Mouse (Mus musculus): Measurements from ENCODE around the gene Gm45837. TPM values are rescaled to one million over a fixed set of nuclear protein-coding genes. Genes with fewer than 3 reads are reported as not detected.

Gm45837 gene
- polyA plus RNA-seq, 1 experiment: not detected

- DNase-seq: no peak
- no peaks in the 10 kb centered on the region for H3K36me3 ChIP-seq (ENCODE audit: control insufficient read depth, insufficient read depth, low read length)
- H3K4me3 ChIP-seq (ENCODE audit: insufficient read depth, low read depth, low read length): no peak overlapping the region
- no peaks in the 10 kb centered on the region for H3K4me1 ChIP-seq (ENCODE audit: control insufficient read depth, insufficient read depth, low read length)
- no peak overlapping the region for H3K27ac ChIP-seq (ENCODE audit: insufficient read depth, low read depth, low read length)
- WGBS: 5% methylated on average over 27 of the region's 27 CpGs
- H3K27me3 ChIP-seq (replicated peaks; ENCODE audit: control insufficient read depth, insufficient read depth, low read length): no peaks in the 10 kb centered on the region
- TF ChIP-seq POLR2A (IDR thresholded peaks at IDR 0.05; ENCODE audit: low read depth, low read length) (no peak), CTCF (conservative IDR thresholded peaks at IDR 0.05; ENCODE audit: insufficient read depth, insufficient read length, low read depth, low read length) (no peak)
These were observed 8.5 kb downstream of the Gm45837 start for GRCm38 (mm10) chr7:101419013-101419770.

- Histone ChIP-seq H3K27ac (ENCODE audit: insufficient read depth, low read depth, low read length) (no peak within 1 kb of the TSS), H3K36me3 (ENCODE audit: control insufficient read depth, insufficient read depth, low read length) (no peaks in the 10 kb centered on the region), H3K27me3 (replicated peaks; ENCODE audit: control insufficient read depth, insufficient read depth, low read length) (no peaks in the 10 kb centered on the region), H3K4me1 (ENCODE audit: control insufficient read depth, insufficient read depth, low read length) (no peaks in the 10 kb centered on the region), H3K4me3 (ENCODE audit: insufficient read depth, low read depth, low read length) (no peak within 1 kb of the TSS)
- 14% methylated on average over 6 of the region's 6 CpGs for WGBS
- no peak for TF ChIP-seq CTCF (conservative IDR thresholded peaks at IDR 0.05; ENCODE audit: insufficient read depth, insufficient read length, low read depth, low read length)
- TF ChIP-seq POLR2A (IDR thresholded peaks at IDR 0.05; ENCODE audit: low read depth, low read length): no peak
- DNase-seq: no peak
These were observed 10.8 kb downstream of the Gm45837 start, which contains the start of gene Pde2a for GRCm38 (mm10) chr7:101421529-101421928. Gene Pde2a, plus strand, starts transcription at chr7:101421691.

GRCm38 (mm10) chr7:101422069-101422468, 11.4 kb downstream of the Gm45837 start:
- Histone ChIP-seq H3K27ac (ENCODE audit: insufficient read depth, low read depth, low read length) (no peak overlapping the region), H3K4me1 (ENCODE audit: control insufficient read depth, insufficient read depth, low read length) (no peaks in the 10 kb centered on the region), H3K4me3 (ENCODE audit: insufficient read depth, low read depth, low read length) (no peak overlapping the region), H3K27me3 (replicated peaks; ENCODE audit: control insufficient read depth, insufficient read depth, low read length) (no peaks in the 10 kb centered on the region), H3K36me3 (ENCODE audit: control insufficient read depth, insufficient read depth, low read length) (no peaks in the 10 kb centered on the region)
- TF ChIP-seq CTCF (conservative IDR thresholded peaks at IDR 0.05; ENCODE audit: insufficient read depth, insufficient read length, low read depth, low read length) (no peak), POLR2A (IDR thresholded peaks at IDR 0.05; ENCODE audit: low read depth, low read length) (no peak)
- WGBS: 36% methylated on average over 3 of the region's 3 CpGs
- no peak for DNase-seq

GRCm38 (mm10) chr7:101422646-101423045, 12.0 kb downstream of the Gm45837 start:
- Histone ChIP-seq H3K4me3 (ENCODE audit: insufficient read depth, low read depth, low read length) (no peak overlapping the region), H3K36me3 (ENCODE audit: control insufficient read depth, insufficient read depth, low read length) (no peaks in the 10 kb centered on the region), H3K27me3 (replicated peaks; ENCODE audit: control insufficient read depth, insufficient read depth, low read length) (no peaks in the 10 kb centered on the region), H3K4me1 (ENCODE audit: control insufficient read depth, insufficient read depth, low read length) (no peaks in the 10 kb centered on the region), H3K27ac (ENCODE audit: insufficient read depth, low read depth, low read length) (no peak overlapping the region)
- no peak for DNase-seq
- WGBS: 88% methylated on average over 8 of the region's 8 CpGs
- no peak for TF ChIP-seq CTCF (conservative IDR thresholded peaks at IDR 0.05; ENCODE audit: insufficient read depth, insufficient read length, low read depth, low read length)
- no peak for TF ChIP-seq POLR2A (IDR thresholded peaks at IDR 0.05; ENCODE audit: low read depth, low read length)

- Histone ChIP-seq H3K27ac (ENCODE audit: insufficient read depth, low read depth, low read length) (no peak overlapping the region), H3K36me3 (ENCODE audit: control insufficient read depth, insufficient read depth, low read length) (no peaks in the 10 kb centered on the region), H3K4me1 (ENCODE audit: control insufficient read depth, insufficient read depth, low read length) (no peaks in the 10 kb centered on the region), H3K4me3 (ENCODE audit: insufficient read depth, low read depth, low read length) (no peak overlapping the region), H3K27me3 (replicated peaks; ENCODE audit: control insufficient read depth, insufficient read depth, low read length) (no peaks in the 10 kb centered on the region)
- DNase-seq: no peak
- WGBS: 53% methylated on average over 6 of the region's 6 CpGs
- TF ChIP-seq CTCF (conservative IDR thresholded peaks at IDR 0.05; ENCODE audit: insufficient read depth, insufficient read length, low read depth, low read length) (no peak), POLR2A (IDR thresholded peaks at IDR 0.05; ENCODE audit: low read depth, low read length) (no peak)
These were observed 13.3 kb downstream of the Gm45837 start for GRCm38 (mm10) chr7:101423970-101424369.

GRCm38 (mm10) chr7:101426692-101427091, 16.0 kb downstream of the Gm45837 start:
- no peak for DNase-seq
- WGBS: 78% methylated on average over 8 of the region's 8 CpGs
- TF ChIP-seq POLR2A (IDR thresholded peaks at IDR 0.05; ENCODE audit: low read depth, low read length) (no peak), CTCF (conservative IDR thresholded peaks at IDR 0.05; ENCODE audit: insufficient read depth, insufficient read length, low read depth, low read length) (no peak)

GRCm38 (mm10) chr7:101427736-101428135, 17.1 kb downstream of the Gm45837 start:
- H3K4me1 ChIP-seq (ENCODE audit: control insufficient read depth, insufficient read depth, low read length): no peaks in the 10 kb centered on the region
- H3K4me3 ChIP-seq (ENCODE audit: insufficient read depth, low read depth, low read length): no peak overlapping the region
- DNase-seq: no peak
- H3K27me3 ChIP-seq (replicated peaks; ENCODE audit: control insufficient read depth, insufficient read depth, low read length): no peaks in the 10 kb centered on the region
- 17% methylated on average over 2 of the region's 2 CpGs for WGBS
- H3K36me3 ChIP-seq (ENCODE audit: control insufficient read depth, insufficient read depth, low read length): no peaks in the 10 kb centered on the region
- H3K27ac ChIP-seq (ENCODE audit: insufficient read depth, low read depth, low read length): no peak overlapping the region
- TF ChIP-seq CTCF (conservative IDR thresholded peaks at IDR 0.05; ENCODE audit: insufficient read depth, insufficient read length, low read depth, low read length) (peak; percentile 78), POLR2A (IDR thresholded peaks at IDR 0.05; ENCODE audit: low read depth, low read length) (no peak)

More at GRCm38 (mm10) chr7:101426692-101427091, 16.0 kb downstream of the Gm45837 start:
- Histone ChIP-seq H3K27ac (ENCODE audit: insufficient read depth, low read depth, low read length) (no peak overlapping the region), H3K4me3 (ENCODE audit: insufficient read depth, low read depth, low read length) (no peak overlapping the region), H3K27me3 (replicated peaks; ENCODE audit: control insufficient read depth, insufficient read depth, low read length) (no peaks in the 10 kb centered on the region), H3K36me3 (ENCODE audit: control insufficient read depth, insufficient read depth, low read length) (no peaks in the 10 kb centered on the region), H3K4me1 (ENCODE audit: control insufficient read depth, insufficient read depth, low read length) (no peaks in the 10 kb centered on the region)

Data from kidney, adult 2 months (tissue).